Mouse (Mus musculus) thymus, postnatal 14 days (tissue): ENCODE measurements around the gene Zfp346.

Source experiments
- DNase-seq: peaks from one replicate; pipeline ENCODE4 v3.0.0; 2021

Zfp346 gene

GRCm38 (mm10) chr13:55105045-55105952, at the start of gene Zfp346:
Gene Zfp346, plus strand, starts transcription at chr13:55105311.
- DNase-seq, result peak; percentile 97

DNA sequence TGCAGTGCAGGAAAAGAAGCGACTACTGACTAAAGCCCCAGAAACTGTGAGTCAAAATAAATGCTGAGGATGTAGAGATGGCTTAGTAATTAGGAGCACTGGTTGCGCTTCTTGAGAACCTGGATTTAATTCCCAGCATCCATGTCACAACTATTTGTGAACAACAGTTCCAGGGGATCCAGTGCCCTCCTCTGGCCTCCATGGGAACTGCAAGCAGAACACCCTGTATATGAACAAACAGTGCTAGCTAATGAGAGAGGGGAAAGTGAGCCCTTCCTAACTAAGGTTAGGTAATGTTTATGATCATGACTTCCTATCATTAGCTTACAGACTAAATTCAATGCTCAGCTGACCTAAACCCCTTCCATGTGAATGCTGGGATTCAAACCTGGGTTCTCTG, 47.1 kb upstream of the Zfp346 start:
- peak; percentile 35 for DNase-seq

- DNase-seq, result no peak
Observed at GRCm38 (mm10) chr13:55063276-55063675, 41.8 kb upstream of the Zfp346 start.

GRCm38 (mm10) chr13:55069719-55070118, 35.4 kb upstream of the Zfp346 start:
- no peak for DNase-seq

DNA sequence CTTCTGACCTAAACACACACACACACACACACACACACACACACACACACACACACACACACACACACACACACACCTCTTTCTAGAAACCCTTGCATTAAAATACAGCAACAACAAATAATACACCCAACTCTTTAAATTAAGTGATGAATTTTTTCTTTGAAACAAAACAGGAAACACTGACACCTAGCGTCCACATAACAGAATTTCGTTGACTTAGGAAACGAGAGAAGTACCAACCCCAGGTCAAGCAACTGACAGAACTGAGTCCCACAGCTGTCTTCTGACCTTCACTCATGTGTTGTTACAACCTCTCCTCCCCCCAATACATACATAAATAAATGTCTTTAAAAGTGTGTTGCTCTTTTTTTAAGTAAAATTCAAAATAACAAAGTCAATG, 33.8 kb upstream of the Zfp346 start:
- peak; percentile 16 for DNase-seq

GRCm38 (mm10) chr13:55075597-55075996, 29.5 kb upstream of the Zfp346 start:
- no peak for DNase-seq

DNA sequence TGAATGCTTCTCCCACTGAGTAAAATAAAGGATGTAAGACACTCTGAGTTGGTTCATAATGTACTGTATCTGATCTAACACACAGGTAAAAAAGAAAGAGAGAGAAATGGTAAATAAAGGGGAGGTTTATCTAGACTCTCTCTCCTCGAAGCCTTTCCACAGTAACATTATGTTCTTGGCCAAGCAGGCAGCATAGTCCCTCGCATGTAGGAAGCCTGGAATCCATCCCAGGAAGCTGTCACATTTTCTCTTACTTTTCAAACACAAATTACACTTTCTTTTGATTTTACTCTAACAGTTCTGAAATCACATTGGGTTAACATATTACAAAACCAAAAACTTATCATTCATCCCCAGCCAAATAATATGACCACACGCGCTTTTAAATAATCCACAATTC, 12.5 kb upstream of the Zfp346 start:
- DNase-seq, result no peak

DNA sequence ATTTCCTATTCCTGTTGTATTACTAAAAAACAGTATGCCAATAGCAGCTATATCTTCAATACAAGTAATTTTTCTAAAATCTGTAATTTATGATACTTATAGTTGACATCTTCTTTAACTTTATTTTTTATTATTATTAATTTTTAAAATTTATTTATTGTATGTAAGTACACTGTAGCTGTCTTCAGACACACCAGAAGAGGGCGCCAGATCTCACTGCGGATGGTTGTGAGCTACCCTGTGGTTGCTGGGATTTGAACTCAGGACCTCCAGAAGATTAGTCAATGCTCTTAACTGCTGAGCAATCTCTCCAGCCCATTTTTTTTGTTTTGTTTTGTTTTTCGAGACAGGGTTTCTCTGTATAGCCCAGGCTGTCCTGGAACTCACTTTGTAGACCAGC, 7.3 kb upstream of the Zfp346 start:
- DNase-seq, result peak; percentile 20

GRCm38 (mm10) chr13:55099066-55099725, 5.9 kb upstream of the Zfp346 start:
- peak; percentile 51 for DNase-seq

GRCm38 (mm10) chr13:55099726-55100478, 5.2 kb upstream of the Zfp346 start, which contains the start of gene Uimc1:
Gene Uimc1, minus strand, starts transcription at chr13:55100300.
- peak; percentile 91 for DNase-seq

DNA sequence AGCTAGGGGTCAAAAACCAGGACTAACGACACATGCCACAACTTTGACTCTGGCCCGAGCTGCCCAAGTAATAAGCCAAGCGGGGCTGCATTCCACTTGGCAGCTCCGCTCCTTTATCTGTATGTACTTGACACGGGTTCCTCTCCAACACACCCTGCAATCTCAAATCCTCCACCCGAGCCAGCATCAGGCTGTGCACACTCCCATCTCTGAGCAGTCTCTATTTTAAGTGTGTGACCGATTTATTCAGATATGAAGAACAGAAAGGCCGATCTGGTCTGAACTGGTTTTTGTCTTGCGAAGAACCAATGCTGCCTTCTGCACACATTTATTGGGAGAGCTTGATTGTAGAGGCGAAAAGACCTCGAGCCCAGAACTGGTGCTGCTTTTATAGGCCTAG, 3.5 kb upstream of the Zfp346 start:
- DNase-seq, result no peak

GRCm38 (mm10) chr13:55102366-55102765, 2.7 kb upstream of the Zfp346 start:
- no peak for DNase-seq

DNA sequence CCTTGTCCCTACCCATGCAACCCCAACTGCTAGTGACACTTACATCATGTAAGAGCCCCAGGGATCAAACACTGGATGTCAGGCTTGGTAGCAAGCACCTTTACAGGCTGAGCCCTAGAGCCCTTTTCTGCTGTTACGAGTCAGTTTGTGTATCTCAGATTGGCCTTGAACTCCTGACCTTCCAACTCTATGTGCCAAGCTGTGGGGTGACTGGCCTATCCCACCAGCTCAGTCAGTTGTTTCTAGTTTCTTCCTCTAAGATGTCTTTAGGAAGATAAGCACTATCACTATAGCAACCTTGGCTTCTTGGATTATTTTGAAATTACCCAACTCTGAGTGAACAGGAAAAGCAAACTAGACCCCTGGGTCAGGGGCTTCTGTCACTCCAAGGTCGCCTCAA, 1.8 kb upstream of the Zfp346 start:
- DNase-seq, result no peak

DNA sequence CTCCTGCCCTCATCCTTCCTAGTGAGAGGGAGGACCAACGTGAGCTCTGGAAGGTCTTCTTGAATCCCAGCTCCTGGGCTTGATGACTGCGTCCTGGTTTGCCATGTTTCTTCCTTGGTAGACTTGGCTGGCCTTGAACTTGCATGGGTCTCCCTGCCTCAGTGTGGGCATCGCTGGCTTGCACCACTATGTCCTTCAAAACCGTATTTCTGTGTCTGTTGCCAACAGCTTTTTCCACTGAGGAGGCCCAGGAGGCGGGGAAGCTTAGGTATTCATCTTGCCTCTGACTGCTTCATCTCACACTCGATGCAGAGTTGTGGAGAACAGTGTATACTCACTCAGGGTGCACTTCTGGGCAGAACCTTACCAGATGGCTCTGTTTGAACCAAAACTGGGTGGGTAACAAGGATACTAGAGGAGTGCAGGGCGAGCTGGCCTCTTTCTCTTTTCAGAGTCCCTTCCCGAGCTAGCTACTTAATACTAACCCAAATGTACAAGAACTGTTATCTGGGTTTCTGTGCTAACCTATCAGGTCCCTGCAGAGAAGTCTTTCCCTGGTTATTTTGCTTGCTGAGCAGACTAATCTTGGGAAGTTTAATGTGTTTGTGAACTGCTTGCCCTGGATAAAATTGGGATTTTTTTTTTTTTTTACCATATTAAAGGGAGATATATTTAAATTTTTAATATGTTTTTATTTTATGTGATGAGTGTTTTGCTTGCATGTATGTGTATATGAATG, 1.0 kb downstream of the Zfp346 start:
- peak; percentile 17 for DNase-seq

DNA sequence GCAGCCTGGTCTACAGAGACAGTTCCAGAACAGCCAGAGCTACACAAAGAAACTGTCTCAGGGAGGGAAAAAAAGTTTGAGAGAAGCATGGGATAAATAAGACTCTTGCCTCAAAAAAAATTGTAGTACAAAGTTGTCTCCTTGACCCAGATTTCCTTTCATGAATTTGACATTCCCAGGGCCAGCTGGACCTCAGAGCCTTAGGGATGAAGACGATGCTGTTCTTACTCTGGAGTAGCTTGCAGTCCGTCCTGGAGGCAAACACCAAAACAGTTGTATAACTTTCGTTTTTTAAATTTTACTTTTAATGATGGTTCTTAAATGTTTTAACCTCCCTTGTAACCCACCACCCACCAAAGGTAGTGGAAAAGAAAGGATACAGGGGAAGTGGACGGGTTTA, 2.0 kb downstream of the Zfp346 start:
- no peak for DNase-seq

DNA sequence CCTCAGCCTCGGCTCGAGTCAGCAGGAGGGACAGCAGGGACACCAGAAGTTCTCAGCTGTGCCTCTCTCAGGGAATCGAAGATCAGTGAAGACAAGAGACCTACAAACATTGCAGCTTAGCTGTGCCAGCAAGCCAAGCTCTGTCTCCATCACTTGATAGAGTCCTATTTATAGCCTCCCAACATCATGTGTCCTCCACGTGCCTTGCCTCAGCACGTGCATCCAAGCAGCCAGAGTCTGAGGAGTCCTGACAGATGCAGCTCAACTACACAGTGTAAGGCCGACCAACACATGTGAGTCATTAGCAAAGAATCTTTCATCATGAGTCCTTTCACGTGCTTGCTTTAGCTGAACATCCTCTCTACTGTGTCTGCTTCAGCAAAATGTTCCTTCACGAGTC, 2.6 kb downstream of the Zfp346 start:
- DNase-seq, result no peak

DNA sequence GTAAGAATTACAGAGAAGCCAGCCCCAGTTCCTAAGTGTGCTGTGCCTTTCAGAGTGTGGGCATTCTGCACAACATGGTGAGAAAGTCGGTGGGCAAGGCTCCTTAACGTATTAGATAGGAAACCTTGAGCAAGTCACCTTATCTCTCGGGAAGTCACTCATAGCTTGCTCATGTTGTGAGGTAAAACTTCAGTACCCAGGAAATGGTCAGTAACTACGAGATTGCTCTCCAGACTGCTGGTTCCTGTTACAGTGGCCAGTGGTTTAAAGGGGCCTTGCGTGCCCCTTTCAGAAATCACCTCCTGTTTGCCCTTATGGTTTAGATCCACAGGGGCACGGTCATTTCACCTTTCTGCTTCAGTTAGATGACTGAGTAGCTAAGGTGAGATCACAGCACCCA, 9.3 kb downstream of the Zfp346 start:
- no peak for DNase-seq

DNA sequence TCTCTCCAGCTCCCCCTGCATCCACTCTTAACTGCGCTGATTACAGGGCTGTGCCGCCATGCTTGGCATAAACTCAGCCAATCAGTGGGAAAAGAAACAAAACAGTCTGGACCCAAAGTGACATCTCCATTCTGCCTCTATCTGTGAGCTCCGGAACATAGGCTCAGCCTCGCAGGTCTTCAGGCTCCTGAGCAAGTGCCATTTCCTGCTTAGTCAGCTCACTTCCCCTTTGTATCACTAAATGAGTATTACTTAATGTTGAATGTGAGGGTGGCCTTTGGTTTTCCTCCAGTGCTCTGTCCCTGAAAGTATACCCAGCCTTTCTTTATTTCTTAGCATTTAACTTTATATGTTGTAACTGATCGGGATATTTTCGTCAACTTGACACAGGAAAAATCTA, 19.8 kb downstream of the Zfp346 start:
- DNase-seq, result no peak

GRCm38 (mm10) chr13:55133448-55133847, 28.3 kb downstream of the Zfp346 start, which contains the start of gene Gm17617:
Gene Gm17617, minus strand, starts transcription at chr13:55133548.
- DNase-seq, result no peak

DNA sequence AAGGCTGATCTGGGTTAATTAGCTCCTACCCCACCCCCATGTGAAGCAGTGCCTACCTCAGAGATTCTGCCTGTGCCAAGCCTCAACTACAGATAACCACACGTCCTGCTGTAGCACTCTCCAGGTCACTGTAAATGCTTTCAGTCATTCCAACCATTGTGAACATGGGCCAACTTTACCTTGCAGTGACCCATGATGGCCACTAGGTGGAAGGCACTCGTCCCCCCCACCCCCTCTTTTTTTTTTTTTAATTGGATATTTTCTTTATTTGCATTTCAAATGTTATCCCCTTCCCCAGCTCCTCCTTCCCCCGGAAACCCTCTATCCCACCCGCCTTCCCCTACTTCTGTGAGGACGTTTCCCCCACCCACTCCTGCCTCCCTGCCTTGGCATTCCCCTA, 30.3 kb downstream of the Zfp346 start:
- DNase-seq, result no peak

DNA sequence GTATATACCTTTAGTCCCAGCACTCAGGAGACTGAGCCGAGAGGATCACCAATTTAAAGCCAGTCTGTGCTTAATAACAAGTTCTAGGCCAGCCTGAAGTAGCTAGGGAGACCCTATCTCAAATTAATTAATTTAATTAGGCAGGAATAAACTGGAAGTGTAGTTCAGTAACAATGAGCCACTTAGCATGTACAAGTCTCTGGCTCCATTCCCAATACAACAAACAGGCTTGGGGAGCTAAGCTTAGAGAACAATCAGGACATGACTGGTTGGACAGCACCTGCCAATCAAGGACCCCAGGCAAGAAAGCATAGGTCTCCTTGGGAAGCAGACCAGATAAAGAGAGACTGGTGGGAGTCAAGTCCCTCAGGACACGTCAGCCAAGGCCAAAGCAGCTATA, 35.2 kb downstream of the Zfp346 start:
- DNase-seq, result no peak

DNA sequence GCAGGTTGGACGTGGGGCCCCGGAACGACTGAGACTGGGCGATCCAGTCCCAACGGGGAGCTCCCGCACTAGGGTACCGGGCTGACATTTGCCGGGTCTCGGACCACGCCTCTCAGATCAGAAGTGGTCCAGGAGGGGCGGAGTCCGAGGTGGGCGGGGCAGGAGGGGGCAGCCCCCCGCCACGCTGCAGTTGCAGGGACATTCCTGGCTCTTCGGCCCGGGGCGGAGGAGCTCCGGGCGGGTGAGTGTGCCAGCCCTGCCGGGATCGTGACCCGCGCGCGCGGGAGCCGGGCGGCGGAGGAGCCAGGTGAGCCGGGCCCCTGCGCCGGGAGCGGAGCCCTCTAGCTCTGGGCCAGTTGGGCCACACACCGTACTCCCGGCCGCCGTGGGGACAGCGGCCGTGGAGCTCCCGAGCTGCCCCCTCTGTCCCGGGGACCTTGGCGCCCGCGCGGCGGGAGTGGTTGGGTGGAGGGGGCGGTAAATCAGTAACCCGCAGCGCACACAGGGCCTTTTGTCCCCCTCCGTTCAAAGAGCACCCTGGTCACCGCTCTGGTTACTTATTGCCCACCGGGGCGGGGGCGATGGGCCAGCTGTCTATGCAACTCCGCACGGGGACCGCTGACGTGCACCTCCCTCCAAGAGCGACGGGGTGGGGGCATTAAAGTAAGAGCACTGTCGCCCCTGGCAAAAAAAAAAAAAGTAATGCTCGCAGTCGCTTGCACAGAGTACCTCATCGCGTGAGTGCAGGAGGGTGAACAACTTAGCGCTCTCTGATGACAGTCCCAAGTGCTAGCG, 47.7 kb downstream of the Zfp346 start, which contains the start of gene Fgfr4:
Fgfr4 (plus strand) TSS at position 20 of the 795 bp plus-strand sequence.
- DNase-seq, result peak; percentile 16
